Mouse (Mus musculus): ENCODE results near the gene Serpina1d. TPM values are rescaled to one million over a fixed set of nuclear protein-coding genes. Genes with fewer than 3 reads are reported as not detected.
"Not testable (repeated sequence)": the region's sequence is repeated elsewhere in the genome, so short reads cannot be mapped to it uniquely, and the experiment has no call there.

Serpina1d gene
- polyA plus RNA-seq (2012; rRNA removed), result 2.5 and 4.3 TPM in 2 replicates

GRCm38 (mm10) chr12:103773246-103773851 is at the start of gene Serpina1d:
TSS of gene Serpina1d (minus strand) at chr12:103773592.
- DNase-seq (ENCODE audit: low read depth), result not testable (repeated sequence)

- DNase-seq (ENCODE audit: low read depth), result not testable (repeated sequence)
These were observed 2.8 kb downstream of the Serpina1d start for GRCm38 (mm10) chr12:103770597-103770996.

- not testable (repeated sequence) for DNase-seq (ENCODE audit: low read depth)
These were observed 10.3 kb downstream of the Serpina1d start for GRCm38 (mm10) chr12:103763083-103763482.

GRCm38 (mm10) chr12:103760316-103760715 is 13.1 kb downstream of the Serpina1d start:
- not testable (repeated sequence) for DNase-seq (ENCODE audit: low read depth)

- DNase-seq (ENCODE audit: low read depth), result not testable (repeated sequence)
These were observed 27.4 kb downstream of the Serpina1d start for GRCm38 (mm10) chr12:103745957-103746356.

GRCm38 (mm10) chr12:103737791-103738580 is 35.4 kb downstream of the Serpina1d start:
- not testable (repeated sequence) for DNase-seq (ENCODE audit: low read depth)

- not testable (repeated sequence) for DNase-seq (ENCODE audit: low read depth)
These were observed 37.8 kb downstream of the Serpina1d start for GRCm38 (mm10) chr12:103735566-103735965.

GRCm38 (mm10) chr12:103735101-103735500 is 38.3 kb downstream of the Serpina1d start:
- not testable (repeated sequence) for DNase-seq (ENCODE audit: low read depth)

Other genes with a start within 250 kb of the Serpina1d start
- 1.4 and 1.6 TPM in 2 replicates for gene Ppp4r4, start 241.3 kb downstream of the Serpina1d start, polyA plus RNA-seq (2012; rRNA removed)
- not detected in 2 replicates for gene Serpina10, start 142.1 kb downstream of the Serpina1d start, polyA plus RNA-seq (2012; rRNA removed)
- 0.07 and 0.22 TPM in 2 replicates for gene Serpina6, start 116.4 kb downstream of the Serpina1d start, polyA plus RNA-seq (2012; rRNA removed)
- gene Serpina16, start 97.5 kb downstream of the Serpina1d start, polyA plus RNA-seq (2012; rRNA removed), result 428 and 754 TPM in 2 replicates
- gene Serpina1f, start 78.1 kb downstream of the Serpina1d start, polyA plus RNA-seq (2012; rRNA removed), result 1,703 and 1,721 TPM in 2 replicates
- gene Serpina1b, start 56.8 kb upstream of the Serpina1d start, polyA plus RNA-seq (2012; rRNA removed), result 5.8 and 97.4 TPM in 2 replicates
- 4.8 and 41.4 TPM in 2 replicates for gene Serpina1a, start 90.0 kb upstream of the Serpina1d start, polyA plus RNA-seq (2012; rRNA removed)
- gene Serpina1c, start 131.3 kb upstream of the Serpina1d start, polyA plus RNA-seq (2012; rRNA removed), result 5.4 and 7.3 TPM in 2 replicates
- gene Serpina1e, start 185.4 kb upstream of the Serpina1d start, polyA plus RNA-seq (2012; rRNA removed), result 0.36 and 0.85 TPM in 2 replicates
- not detected in 2 replicates for gene Serpina11, start 216.4 kb upstream of the Serpina1d start, polyA plus RNA-seq (2012; rRNA removed)
- not detected in 2 replicates for gene Serpina9, start 240.2 kb upstream of the Serpina1d start, polyA plus RNA-seq (2012; rRNA removed)